Mouse (Mus musculus) urinary bladder, postnatal 25 days (tissue): Measurements from ENCODE around the gene Ube2g2.
A peak's percentile ranks its signal among the peaks of the same experiment; 100 is the strongest.

ENCODE experiments used
- DNase-seq: peaks from one replicate; pipeline ENCODE4 v3.0.0; 2022; ENCODE audit warnings: low spot score

Ube2g2 gene

GRCm38 (mm10) chr10:77622055-77622988, at the start of gene Ube2g2:
Ube2g2 (plus strand) TSS chr10:77622275.
- peak; percentile 95 for DNase-seq

- no peak for DNase-seq
These were observed 48.9 kb upstream of the Ube2g2 start for GRCm38 (mm10) chr10:77573162-77573561.

DNA sequence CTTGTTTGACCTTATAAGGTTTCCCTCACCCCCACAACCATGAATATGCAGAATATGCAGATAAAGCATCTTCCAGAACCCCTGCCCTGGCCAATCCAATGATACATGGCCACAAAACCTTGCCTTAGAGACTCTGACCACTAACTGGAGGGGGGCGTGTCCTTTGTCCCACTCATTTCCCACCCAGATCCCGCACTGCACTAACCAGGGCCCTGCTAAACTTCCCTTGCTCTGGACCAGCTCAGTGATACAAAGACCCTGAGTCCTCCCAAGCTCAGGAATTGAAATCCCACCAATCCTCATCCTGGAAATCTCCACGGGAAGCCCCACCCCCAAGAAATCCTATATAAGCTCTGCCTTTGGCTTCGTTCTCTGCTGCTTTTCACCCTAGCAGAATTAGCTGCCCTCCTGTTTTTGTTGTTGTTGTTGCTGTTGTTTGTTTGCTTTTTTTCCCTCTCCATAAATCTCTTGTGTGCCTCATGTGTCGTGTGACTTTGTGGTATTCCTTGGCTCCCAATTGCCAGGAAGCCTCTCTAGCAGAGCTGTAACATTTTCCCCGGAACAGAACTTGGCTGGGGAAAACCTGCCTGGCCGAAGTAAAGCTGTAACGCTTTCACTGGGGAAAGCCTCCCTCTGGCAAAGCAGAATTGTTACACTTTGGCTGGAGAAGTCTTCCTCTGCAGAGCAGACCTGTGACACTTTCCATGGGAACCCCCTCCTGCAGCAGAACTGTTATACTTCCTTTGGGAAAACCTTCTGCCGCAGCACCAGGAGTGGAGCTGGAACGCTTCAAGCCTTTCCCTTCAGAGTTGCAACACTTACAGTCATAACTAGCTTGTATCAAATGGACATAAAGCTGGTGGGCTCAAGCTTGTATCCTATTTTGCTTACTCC, 41.8 kb upstream of the Ube2g2 start:
- DNase-seq, result no peak

DNA sequence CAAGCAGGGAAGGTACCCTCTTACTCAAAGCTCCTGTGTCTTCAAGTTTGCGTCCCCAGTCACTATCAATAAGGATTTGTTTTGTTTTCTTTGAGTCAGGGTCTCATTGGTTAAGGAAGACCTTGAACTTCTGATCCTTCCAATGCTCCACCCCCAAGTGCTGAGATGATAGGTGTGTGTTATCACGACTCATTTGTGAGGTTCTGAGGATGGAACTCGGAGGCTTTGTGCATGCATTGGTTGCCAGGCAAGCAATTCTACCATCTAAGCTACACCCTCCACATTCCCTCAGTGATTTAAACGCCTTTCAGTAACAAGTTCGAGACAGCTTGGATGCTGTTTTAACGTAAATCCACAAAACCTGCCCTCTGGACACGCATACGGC, 41.1 kb upstream of the Ube2g2 start:
- DNase-seq, result no peak

DNA sequence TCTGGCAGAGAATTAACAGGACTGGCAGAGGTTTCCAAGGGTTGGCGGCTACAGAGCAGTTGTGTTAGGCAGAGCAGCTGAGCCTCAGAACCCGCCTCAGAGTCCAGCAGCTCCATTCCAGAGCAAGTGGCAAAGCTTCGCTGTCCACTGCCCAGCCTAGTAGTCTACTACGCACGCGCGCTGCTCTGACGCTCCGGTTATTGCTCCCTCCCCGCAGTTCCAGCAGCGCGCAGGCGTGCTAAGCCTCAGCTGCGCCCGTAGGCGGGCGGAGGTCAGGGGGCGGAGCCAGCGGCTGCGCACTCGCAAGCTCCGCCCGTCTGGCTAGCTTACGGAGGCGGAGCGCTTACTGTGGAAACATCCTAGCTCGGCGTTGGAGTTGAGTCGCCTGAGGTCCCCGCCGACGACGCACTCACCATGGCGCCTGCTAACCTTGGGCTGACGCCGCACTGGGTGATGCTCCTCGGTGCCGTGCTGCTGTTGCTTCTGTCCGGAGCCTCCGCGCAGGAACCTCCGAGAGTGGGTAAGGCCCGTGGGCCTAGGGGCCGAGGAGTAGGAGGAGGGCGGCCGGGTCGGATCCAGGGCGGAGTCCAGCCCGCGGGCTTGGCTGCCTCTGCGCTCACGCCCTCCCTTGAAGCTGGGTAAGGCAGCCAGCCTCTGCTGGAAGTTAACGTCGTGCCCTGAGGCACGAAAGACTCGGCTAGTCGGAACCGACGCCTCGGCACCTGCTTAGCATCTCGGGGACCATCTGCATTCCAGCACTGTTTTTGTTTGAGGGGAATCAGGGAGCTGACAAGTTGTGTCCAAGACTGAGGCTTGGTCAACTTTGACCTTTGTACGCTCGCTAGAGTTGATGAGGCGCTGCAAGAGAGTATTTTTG, 40.4 kb upstream of the Ube2g2 start, which contains the start of gene Pttg1ip:
TSS of gene Pttg1ip (plus strand) at position 313 of the 877 bp plus-strand sequence.
- DNase-seq, result peak; percentile 94

- no peak for DNase-seq
These were observed 39.8 kb upstream of the Ube2g2 start for GRCm38 (mm10) chr10:77582285-77582618.

DNA sequence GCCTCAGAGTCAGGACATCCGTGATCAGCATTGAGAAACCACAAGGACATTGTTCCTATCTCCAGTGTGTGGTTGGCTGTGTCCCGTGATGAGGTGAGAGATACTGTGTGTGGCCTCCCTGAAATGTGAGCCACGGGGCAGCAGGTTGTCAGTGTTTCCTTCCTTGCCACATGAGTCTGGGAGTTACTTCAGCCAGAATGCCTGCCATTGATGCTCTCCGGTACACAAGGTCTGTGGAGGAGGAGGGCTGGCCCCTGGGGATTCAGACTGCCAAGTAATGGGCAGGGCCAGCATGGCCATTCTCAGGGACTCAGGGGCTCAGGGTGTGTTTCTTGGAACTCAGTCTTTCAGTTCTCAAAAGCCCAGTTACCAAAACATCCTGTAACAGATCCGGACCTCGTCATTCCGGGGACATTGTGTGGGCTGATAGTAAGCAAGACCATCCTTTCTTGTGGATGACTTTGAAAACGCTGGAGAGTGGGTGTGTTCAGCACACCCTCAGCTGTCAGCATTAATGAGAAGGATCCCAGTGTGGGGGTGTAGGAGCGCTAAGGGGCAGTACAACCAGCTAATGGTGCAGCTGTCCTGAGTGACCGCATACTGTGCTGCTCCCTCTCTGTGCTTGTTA, 38.2 kb upstream of the Ube2g2 start:
- DNase-seq, result no peak

- DNase-seq, result no peak
These were observed 35.4 kb upstream of the Ube2g2 start for GRCm38 (mm10) chr10:77586637-77587036.

GRCm38 (mm10) chr10:77587091-77587775, 34.8 kb upstream of the Ube2g2 start:
- no peak for DNase-seq

GRCm38 (mm10) chr10:77588036-77588435, 34.0 kb upstream of the Ube2g2 start:
- DNase-seq, result no peak

GRCm38 (mm10) chr10:77589117-77589516, 33.0 kb upstream of the Ube2g2 start:
- no peak for DNase-seq

GRCm38 (mm10) chr10:77589749-77590148, 32.3 kb upstream of the Ube2g2 start:
- DNase-seq, result no peak

- no peak for DNase-seq
These were observed 31.3 kb upstream of the Ube2g2 start for GRCm38 (mm10) chr10:77590812-77591211.

GRCm38 (mm10) chr10:77591546-77591945, 30.5 kb upstream of the Ube2g2 start:
- DNase-seq, result no peak

- no peak for DNase-seq
These were observed 26.0 kb upstream of the Ube2g2 start for GRCm38 (mm10) chr10:77596060-77596459.

DNA sequence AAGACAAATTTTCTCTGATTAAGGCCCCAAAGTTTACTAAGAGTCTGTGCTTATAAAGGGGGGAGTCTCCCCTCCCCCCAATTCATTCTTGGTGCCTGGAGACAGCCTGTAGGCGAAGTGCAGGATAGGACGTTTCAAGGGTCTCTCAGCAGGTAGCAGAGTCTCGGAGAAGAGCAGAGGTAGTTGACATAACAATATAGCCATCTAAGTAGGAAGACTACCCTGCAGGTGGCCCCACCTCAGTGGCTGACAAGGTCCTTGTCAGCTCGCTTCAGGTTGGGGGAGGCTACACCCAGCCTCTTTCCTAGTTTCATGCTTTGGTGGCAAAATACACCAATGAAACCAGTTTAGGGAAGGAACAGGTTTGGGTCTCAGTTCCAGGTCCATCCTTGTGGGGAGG, 19.1 kb upstream of the Ube2g2 start:
- DNase-seq, result no peak

DNA sequence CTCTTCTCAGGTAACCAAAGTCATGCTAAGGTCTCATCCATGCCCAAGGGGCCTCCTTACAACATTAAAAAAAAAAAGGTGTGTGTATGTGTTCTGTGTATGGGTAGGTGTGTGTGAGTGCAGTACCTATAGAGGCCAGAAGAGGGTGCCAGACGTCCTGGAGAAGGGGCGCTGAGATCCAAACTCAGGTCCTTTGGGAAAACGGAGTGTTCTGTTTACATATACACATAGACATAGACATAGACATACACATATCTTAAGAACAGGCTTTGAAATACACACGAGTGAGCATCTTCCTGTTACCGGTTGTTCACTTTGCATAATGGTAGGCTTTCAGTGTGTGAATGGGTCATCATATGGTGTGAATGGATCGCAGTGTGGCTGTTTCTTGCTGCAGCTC, 18.0 kb upstream of the Ube2g2 start:
- DNase-seq, result no peak

DNA sequence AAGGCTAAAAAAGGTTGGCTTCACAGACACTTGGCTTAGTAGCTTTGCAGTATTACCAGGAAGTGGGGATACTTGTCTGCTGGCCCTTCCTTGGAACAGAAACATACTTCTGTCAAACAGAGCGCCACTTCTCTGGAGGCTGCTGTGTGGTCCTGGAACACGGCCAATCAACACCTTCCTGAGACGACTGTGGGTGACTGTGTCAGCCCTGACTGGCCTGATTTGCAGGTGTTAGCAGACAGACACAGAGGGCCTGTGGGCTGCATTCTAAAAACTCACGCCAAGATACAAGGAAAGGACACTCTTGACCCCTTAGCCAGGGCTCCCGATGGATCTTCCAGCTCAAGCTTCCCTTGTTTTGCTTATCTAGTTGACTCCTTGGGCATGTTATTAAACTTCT, 17.1 kb upstream of the Ube2g2 start:
- no peak for DNase-seq

DNA sequence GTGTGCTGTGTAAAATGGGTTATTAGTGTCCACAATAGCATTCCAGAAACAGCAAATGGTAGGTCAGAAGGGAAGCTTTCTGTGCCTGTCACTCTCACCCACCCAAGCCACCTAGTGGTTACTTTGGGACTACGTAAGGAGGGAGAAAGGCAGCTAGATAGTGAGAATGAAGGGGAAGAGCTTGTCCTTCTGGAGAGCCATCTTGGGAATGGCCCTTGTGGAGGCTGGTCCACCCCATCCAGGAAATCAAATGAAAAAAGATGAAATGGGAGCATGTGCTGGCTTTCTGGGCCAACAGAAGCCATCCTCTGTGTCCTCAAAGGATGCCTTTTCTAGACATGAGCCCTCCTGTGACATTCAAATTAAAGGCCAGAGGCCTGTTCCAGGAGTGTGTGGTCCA, 16.7 kb upstream of the Ube2g2 start:
- no peak for DNase-seq

DNA sequence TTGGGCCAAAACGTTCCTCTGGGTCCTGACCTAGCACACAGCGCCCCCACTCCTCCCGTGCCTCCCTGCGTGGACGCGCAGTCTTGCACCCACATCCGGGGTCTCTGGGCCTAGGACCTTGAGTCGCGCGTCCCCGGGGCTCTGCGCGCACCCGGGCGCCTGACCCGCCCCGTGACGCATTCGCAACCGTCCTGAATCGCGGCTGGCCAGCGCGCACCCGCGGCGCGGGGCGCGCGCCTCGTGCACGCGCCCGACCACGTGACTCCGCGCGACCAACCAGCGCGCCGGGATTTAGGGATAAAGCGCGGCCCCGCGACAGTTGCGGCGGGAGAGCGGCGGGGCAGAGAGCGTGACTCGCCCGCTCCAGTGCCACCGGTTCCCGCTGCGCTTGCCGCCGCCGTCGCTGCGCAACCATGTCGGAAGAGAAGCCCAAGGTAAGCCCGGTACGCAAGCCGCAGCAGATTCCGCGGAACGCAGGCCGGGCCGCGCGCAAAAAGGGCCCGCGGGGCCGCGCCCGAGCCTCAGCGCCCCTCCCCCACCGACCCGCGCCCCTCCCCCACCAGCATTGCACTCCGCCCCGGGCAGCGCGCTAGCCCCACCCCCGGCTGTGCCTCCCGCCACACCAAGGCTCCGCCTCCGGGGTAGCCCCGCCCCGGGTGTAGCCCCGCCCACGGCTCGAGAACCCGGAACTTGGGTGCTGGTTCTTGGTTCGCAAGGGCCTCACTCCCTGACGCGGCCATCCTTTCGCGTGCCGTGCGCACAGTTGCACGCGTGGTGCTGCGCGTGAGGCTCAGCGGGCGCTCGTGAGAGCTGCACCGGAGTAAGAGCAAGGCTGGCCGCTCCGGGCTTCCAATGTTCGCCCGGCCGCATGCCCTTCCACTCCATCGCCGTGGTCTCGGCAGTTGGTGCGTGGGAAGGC, 15.9 kb upstream of the Ube2g2 start, which contains the start of the genes Sumo3 and Gm49325:
TSS of gene Sumo3 (plus strand) at position 190 of the 919 bp plus-strand sequence.
TSS of gene Gm49325 (plus strand) at position 290 of the 919 bp plus-strand sequence.
- peak; percentile 100 for DNase-seq
